15 mouse cellular contexts compared by ENCODE assay signal in genomic region chr1:42632286-42632685, GRCm38 (mm10).
"Had no signal": no experiment of that assay in that cellular context is flagged by ENCODE, and none has a peak within 500 bp of the region (broad histone marks: within the 10 kb centered on the region; RNA-seq: fewer than 3 reads in every experiment).

No protein-coding gene starts in this region.

- H3K27ac ChIP-seq: left cerebral cortex, adult 2 months; limb, embryonic 10.5 days; liver, embryonic 15.5 days; midbrain, embryonic 10.5 days; neural tube, embryonic 15.5 days had no signal

- H3K36me3 ChIP-seq: limb, embryonic 10.5 days; liver, embryonic 15.5 days; neural tube, embryonic 15.5 days had no signal

- H3K9me3 ChIP-seq: limb, embryonic 10.5 days; liver, embryonic 15.5 days; midbrain, embryonic 10.5 days; neural tube, embryonic 15.5 days had no signal

- H3K27me3 ChIP-seq: liver, embryonic 15.5 days; neural tube, embryonic 15.5 days had no signal

- DNase-seq: kidney, postnatal 10 days; lung, adult 2 months; lung, postnatal 4 days; midbrain, embryonic 14.5 days; right cerebral cortex, adult 18-20 months; right cerebral cortex, postnatal 25 days; thymus, postnatal 36 days had no signal

- H3K4me1 ChIP-seq: liver, embryonic 15.5 days had no signal

- ATAC-seq: lung, postnatal 0 days had no signal

- H3K9ac ChIP-seq: liver, embryonic 15.5 days; neural tube, embryonic 15.5 days had no signal

- H3K4me2 ChIP-seq: liver, embryonic 11.5 days; liver, embryonic 15.5 days; neural tube, embryonic 15.5 days had no signal

- H3K4me3 ChIP-seq: left cerebral cortex, adult 2 months; limb, embryonic 10.5 days; liver, embryonic 15.5 days; midbrain, embryonic 10.5 days; myocyte; neural tube, embryonic 15.5 days had no signal
